Comparison of ENCODE assay signal across 27 mouse cellular contexts in the genomic region with DNA sequence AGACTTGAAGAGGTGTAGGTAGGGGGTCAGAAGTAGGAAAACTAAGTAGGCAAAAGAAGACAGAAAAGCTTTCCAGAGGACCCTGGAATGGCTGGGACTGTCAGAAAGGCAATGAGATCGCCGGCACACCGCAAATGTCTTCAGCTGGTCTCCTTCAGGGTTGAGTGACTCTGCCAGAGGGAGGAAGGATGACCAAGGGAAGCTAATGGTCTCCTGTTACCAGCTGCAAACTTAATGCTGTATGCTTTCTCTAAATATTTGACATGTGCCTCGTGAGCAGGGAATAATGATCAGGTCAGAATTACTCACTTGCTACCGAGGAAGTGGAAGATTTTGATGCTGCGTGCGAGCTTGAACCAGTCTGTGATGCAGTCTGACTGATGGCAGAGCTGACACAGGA.
A peak's percentile ranks its signal among the peaks of the same experiment; 100 is the strongest.
DNase-seq lines count a peak whose midpoint lies in the region; ATAC-seq and TF ChIP-seq lines count a peak whose summit lies in the region.
"Had no signal": no experiment of that assay in that cellular context is flagged by ENCODE, and none has a peak within 500 bp of the region (broad histone marks: within the 10 kb centered on the region; RNA-seq: fewer than 3 reads in every experiment).

No protein-coding gene starts in this region.

- no peaks in the 10 kb centered on the region for H3K36me3 ChIP-seq in heart, embryonic 12.5 days
- no peaks in the 10 kb centered on the region for H3K36me3 ChIP-seq in kidney, embryonic 15.5 days
- H3K36me3 ChIP-seq in kidney, postnatal 0 days (ENCODE audit: insufficient read depth, low read length): no peaks in the 10 kb centered on the region
- H3K36me3 ChIP-seq: embryonic facial prominence, embryonic 13.5 days; embryonic facial prominence, embryonic 15.5 days; forebrain, embryonic 10.5 days; forebrain, embryonic 12.5 days; G1E had no signal

- no peak overlapping the region for H3K9ac ChIP-seq in heart, embryonic 12.5 days
- no peak overlapping the region for H3K9ac ChIP-seq in kidney, embryonic 15.5 days
- H3K9ac ChIP-seq in kidney, postnatal 0 days (ENCODE audit: low read depth, low read length): no peak overlapping the region
- H3K9ac ChIP-seq: embryonic facial prominence, embryonic 13.5 days; embryonic facial prominence, embryonic 15.5 days; forebrain, embryonic 12.5 days had no signal

- H3K4me2 ChIP-seq in heart, embryonic 12.5 days: no peak overlapping the region
- no peak overlapping the region; the same call in 1 of the 2 replicates for H3K4me2 ChIP-seq in kidney, embryonic 15.5 days
- H3K4me2 ChIP-seq in kidney, postnatal 0 days (ENCODE audit: low read length): no peak overlapping the region
- H3K4me2 ChIP-seq: embryonic facial prominence, embryonic 13.5 days; embryonic facial prominence, embryonic 15.5 days; forebrain, embryonic 12.5 days had no signal

- no peak overlapping the region for H3K4me3 ChIP-seq in heart, embryonic 12.5 days
- no peak overlapping the region for H3K4me3 ChIP-seq in kidney, embryonic 15.5 days (replicated peaks)
- H3K4me3 ChIP-seq in kidney, postnatal 0 days (replicated peaks; ENCODE audit: low read depth, low read length): no peak overlapping the region
- H3K4me3 ChIP-seq: embryonic facial prominence, embryonic 13.5 days; embryonic facial prominence, embryonic 15.5 days; erythroblast, embryonic 14.5 days; forebrain, embryonic 10.5 days; forebrain, embryonic 12.5 days had no signal

- WGBS in heart, embryonic 12.5 days: 78% methylated on average over 7 of the region's 7 CpGs
- 28% methylated on average over 7 of the region's 7 CpGs for WGBS in kidney, embryonic 15.5 days
- 36% methylated on average over 7 of the region's 7 CpGs for WGBS in kidney, postnatal 0 days

- 0 out of 2 replicates have a peak, but pooled peaks cover 3% of the 10 kb centered on the region for H3K4me1 ChIP-seq in heart, embryonic 12.5 days (replicated peaks)
- 0 out of 2 replicates have a peak, but pooled peaks cover 2% of the 10 kb centered on the region for H3K4me1 ChIP-seq in kidney, embryonic 15.5 days
- H3K4me1 ChIP-seq in kidney, postnatal 0 days (replicated peaks; ENCODE audit: insufficient read depth, low read length): no peaks in the 10 kb centered on the region
- H3K4me1 ChIP-seq: embryonic facial prominence, embryonic 13.5 days; embryonic facial prominence, embryonic 15.5 days; forebrain, embryonic 10.5 days; forebrain, embryonic 12.5 days had no signal

- TF ChIP-seq CTCF in kidney, postnatal 0 days (IDR thresholded peaks at IDR 0.05; ENCODE audit: low read depth): no peak

- no peaks in the 10 kb centered on the region for H3K27me3 ChIP-seq in heart, embryonic 12.5 days (replicated peaks)
- no peaks in the 10 kb centered on the region for H3K27me3 ChIP-seq in kidney, embryonic 15.5 days
- no peaks in the 10 kb centered on the region for H3K27me3 ChIP-seq in kidney, postnatal 0 days (ENCODE audit: insufficient read depth, low read length)
- H3K27me3 ChIP-seq: CH12.LX; embryonic facial prominence, embryonic 13.5 days; embryonic facial prominence, embryonic 15.5 days; forebrain, embryonic 12.5 days had no signal

- H3K9me3 ChIP-seq in heart, embryonic 12.5 days (replicated peaks): no peaks in the 10 kb centered on the region
- H3K9me3 ChIP-seq in kidney, embryonic 15.5 days (replicated peaks): no peaks in the 10 kb centered on the region
- H3K9me3 ChIP-seq in kidney, postnatal 0 days (replicated peaks; ENCODE audit: low read length): no peaks in the 10 kb centered on the region
- H3K9me3 ChIP-seq: embryonic facial prominence, embryonic 13.5 days; embryonic facial prominence, embryonic 15.5 days; forebrain, embryonic 10.5 days; forebrain, embryonic 12.5 days; G1E had no signal

- ATAC-seq in heart, embryonic 12.5 days (ENCODE audit: insufficient number of reproducible peaks, low FRiP score): no peak
- peak; percentile 86 for ATAC-seq in kidney, embryonic 15.5 days (replicated peaks; ENCODE audit: low FRiP score)
- no peak for ATAC-seq in kidney, postnatal 0 days (replicated peaks; ENCODE audit: low FRiP score, low read depth)
- ATAC-seq: CD4-positive, CD25-positive, alpha-beta regulatory T cell, adult 4 months; forebrain, embryonic 14.5 days; forebrain, embryonic 16.5 days had no signal

- peak; percentile 74 for DNase-seq in heart, adult 11 months
- no peak for DNase-seq in kidney, adult 8-10 months
- peak; percentile 70 for DNase-seq in kidney, postnatal 0 days (ENCODE audit: low spot score)
- DNase-seq in kidney, adult 11 months: no peak
- DNase-seq: adrenal gland, adult 2 months; adrenal gland, postnatal 10 days; adrenal gland, postnatal 25 days; B cell, adult 2 months; cerebellum, adult 11 months; cerebellum, adult 18-20 months; cerebellum, adult 8-10 months; cerebellum, adult 9-11 months; cerebellum, postnatal 14 days; cerebellum, postnatal 36 days; embryo, embryonic 11 days had no signal

- no peak overlapping the region for H3K27ac ChIP-seq in heart, embryonic 12.5 days (ENCODE audit: poor library complexity, severe bottlenecking)
- H3K27ac ChIP-seq in kidney, embryonic 15.5 days: no peak overlapping the region
- no peak overlapping the region for H3K27ac ChIP-seq in kidney, postnatal 0 days
- H3K27ac ChIP-seq: embryonic facial prominence, embryonic 13.5 days; embryonic facial prominence, embryonic 15.5 days; forebrain, embryonic 10.5 days; forebrain, embryonic 12.5 days had no signal

Comparison
In these comparisons a context has a peak if more than half of its experiments do, and no peak if none do; other contexts are left out.
1. DNase-seq: peak in heart, adult 11 months (single experiment) and kidney, postnatal 0 days (single experiment); none in kidney, adult 8-10 months (0 of 2) and kidney, adult 11 months (single experiment).